Mouse (Mus musculus) heart, adult 2 months (tissue): ENCODE results near the gene Pitx2. TPM values are rescaled to one million over a fixed set of nuclear protein-coding genes. Genes with fewer than 3 reads are reported as not detected.

ENCODE experiments used
- DNase-seq, 2 experiments: peaks; one replicate each; pipeline ENCODE4 v3.0.0; 2021
- H3K27ac ChIP-seq: fragments of 200-600 bp; 2 replicates; pipeline ENCODE4 v1.8.1; 2022
- H3K27me3 ChIP-seq: fragments of 200-500 bp; 2 replicates; pipeline ENCODE4 v1.6.1; 2012; ENCODE audit warnings: mild to moderate bottlenecking, low read length, inconsistent platforms, mixed read lengths; ENCODE audit not compliant: control insufficient read depth, insufficient read depth
- H3K36me3 ChIP-seq: fragments of 200-500 bp; 2 replicates; pipeline ENCODE4 v1.6.1; 2012; ENCODE audit warnings: low read length, inconsistent platforms; ENCODE audit not compliant: control insufficient read depth, insufficient read depth
- H3K4me1 ChIP-seq: fragments of 200-500 bp; 2 replicates; pipeline ENCODE4 v1.6.1; 2011; ENCODE audit warnings: low read length; ENCODE audit not compliant: control insufficient read depth, insufficient read depth
- H3K4me3 ChIP-seq: fragments of 200-600 bp; 2 replicates; pipeline ENCODE4 v1.8.1; 2022
- H3K79me2 ChIP-seq: fragments of 200-500 bp; replicated peaks from 2 replicates; pipeline ENCODE4 v1.6.1; 2012; ENCODE audit warnings: mild to moderate bottlenecking, inconsistent platforms, low read length, moderate library complexity, mixed read lengths; ENCODE audit not compliant: control insufficient read depth, insufficient read depth
- H3K9ac ChIP-seq: fragments of 200-500 bp; 2 replicates; pipeline ENCODE4 v1.6.1; 2012; ENCODE audit warnings: low read depth, mild to moderate bottlenecking, control low read depth, inconsistent platforms, low read length, mixed read lengths
- CTCF ChIP-seq: fragments of 200-600 bp; IDR thresholded peaks from 2 replicates; pipeline ENCODE4 v1.8.1; 2022; ENCODE audit warnings: antibody characterized with exemption, mild to moderate bottlenecking, moderate library complexity
- EP300 ChIP-seq: fragments of 200-500 bp; IDR thresholded peaks from 2 replicates; pipeline ENCODE4 v1.6.1; 2011; ENCODE audit warnings: low read depth, low read length, control low read depth; ENCODE audit not compliant: insufficient read depth
- POLR2A ChIP-seq: fragments of 200-500 bp; IDR thresholded peaks from 2 replicates; pipeline ENCODE4 v1.6.1; 2011; ENCODE audit warnings: mild to moderate bottlenecking, low read depth, low read length, control low read depth; ENCODE audit not compliant: insufficient read depth
- WGBS: fragments of 180-500 bp; shearing (Covaris S2); methylation state at CpG from one replicate; pipeline ENCODE4 v1.1.7; 2018; 5-methylcytosine and 5-hydroxymethylcytosine counted together
- intact Hi-C: fragments of 180-260 bp; cut with DNase I; formaldehyde crosslinking; loops from one replicate; pipeline ENCODE4 v1.15.1; 2025
- polyA plus RNA-seq: library from polyadenylated mRNA; depleted of rRNA; stranded (reverse); fragments of >200 nt; gene quantifications from 2 replicates; pipeline ENCODE4 v1.2.3, GENCODE M21; 2012
- total RNA-seq, 2 experiments: library from RNA; stranded (reverse); gene quantifications; 2 replicates each; pipeline ENCODE4 v1.2.3; 2021

Gene Pitx2
- total and polyA plus RNA-seq, 3 experiments: 0.30 to 2.7 (median 0.76) TPM

- intact Hi-C loops: loop anchor here (1.0 kb wide), 1 partner anchor 855 kb away; no protein-coding TSS in a partner anchor
- Histone ChIP-seq H3K9ac (no peak overlapping the region), H3K27ac (no peak overlapping the region), H3K4me1 (no peaks in the 10 kb centered on the region), H3K79me2 (no peaks in the 10 kb centered on the region), H3K36me3 (no peaks in the 10 kb centered on the region), H3K27me3 (peaks cover 32% of the 10 kb centered on the region), H3K4me3 (peak overlapping the region; percentile 22)
- peak; percentile 50 to 58 for DNase-seq
- TF ChIP-seq CTCF (peak; percentile 83), POLR2A (no peak)
- 1% methylated on average over 48 of the region's 48 CpGs for WGBS
Observed at GRCm38 (mm10) chr3:129204441-129205313, 5.0 kb downstream of the Pitx2 start.

GRCm38 (mm10) chr3:129205481-129206175, 6.0 kb downstream of the Pitx2 start:
- TF ChIP-seq POLR2A: no peak
- no peak for TF ChIP-seq CTCF
- no peak for TF ChIP-seq EP300
- intact Hi-C loops: no loop called here

GRCm38 (mm10) chr3:129206776-129207175, 7.1 kb downstream of the Pitx2 start:
- 7% methylated on average over 13 of the region's 13 CpGs for WGBS
- peaks cover 26% of the 10 kb centered on the region for H3K27me3 ChIP-seq
- no peak for DNase-seq
- no peaks in the 10 kb centered on the region for H3K79me2 ChIP-seq
- no peaks in the 10 kb centered on the region for H3K4me1 ChIP-seq
- no peak overlapping the region for H3K4me3 ChIP-seq
- intact Hi-C loops: no loop called here
- H3K9ac ChIP-seq: no peak overlapping the region
- TF ChIP-seq POLR2A (no peak), CTCF (no peak), EP300 (no peak)
- no peak overlapping the region for H3K27ac ChIP-seq
- H3K36me3 ChIP-seq: no peaks in the 10 kb centered on the region

More at GRCm38 (mm10) chr3:129205481-129206175, 6.0 kb downstream of the Pitx2 start:
- Histone ChIP-seq H3K4me3 (no peak overlapping the region), H3K4me1 (no peaks in the 10 kb centered on the region), H3K27ac (no peak overlapping the region), H3K27me3 (peaks cover 26% of the 10 kb centered on the region), H3K36me3 (no peaks in the 10 kb centered on the region), H3K9ac (no peak overlapping the region), H3K79me2 (no peaks in the 10 kb centered on the region)
- 14% methylated on average over 18 of the region's 18 CpGs for WGBS
- DNase-seq: no peak

- Histone ChIP-seq H3K4me1 (no peaks in the 10 kb centered on the region), H3K27me3 (peaks cover 24% of the 10 kb centered on the region), H3K4me3 (no peak overlapping the region), H3K36me3 (no peaks in the 10 kb centered on the region), H3K79me2 (no peaks in the 10 kb centered on the region), H3K9ac (no peak overlapping the region), H3K27ac (no peak overlapping the region)
- intact Hi-C loops: no loop called here
- no peak for DNase-seq
- no peak for TF ChIP-seq POLR2A
- TF ChIP-seq CTCF: no peak
- no peak for TF ChIP-seq EP300
- WGBS: 6% methylated on average over 24 of the region's 24 CpGs
Observed at GRCm38 (mm10) chr3:129207231-129208030, 7.8 kb downstream of the Pitx2 start.

GRCm38 (mm10) chr3:129208031-129208380, 8.3 kb downstream of the Pitx2 start:
- WGBS: 6% methylated on average over 7 of the region's 7 CpGs
- intact Hi-C loops: no loop called here

More at GRCm38 (mm10) chr3:129208031-129208380, 8.3 kb downstream of the Pitx2 start:
- H3K27me3 ChIP-seq: peaks cover 19% of the 10 kb centered on the region
- no peak overlapping the region for H3K9ac ChIP-seq
- no peak overlapping the region for H3K4me3 ChIP-seq
- no peaks in the 10 kb centered on the region for H3K4me1 ChIP-seq
- H3K36me3 ChIP-seq: no peaks in the 10 kb centered on the region
- DNase-seq: no peak
- no peak for TF ChIP-seq EP300
- TF ChIP-seq POLR2A: no peak
- TF ChIP-seq CTCF: no peak
- H3K79me2 ChIP-seq: no peaks in the 10 kb centered on the region
- no peak overlapping the region for H3K27ac ChIP-seq
